Mouse (Mus musculus): ENCODE results near the gene Mtif2. TPM values are rescaled to one million over a fixed set of nuclear protein-coding genes. Genes with fewer than 3 reads are reported as not detected.
"Not testable (repeated sequence)": the region's sequence is repeated elsewhere in the genome, so short reads cannot be mapped to it uniquely, and the experiment has no call there.

The Mtif2 gene
- total RNA-seq (2018; cell fraction: chromatin; rRNA removed): 10 to 100 TPM; 15.8 to 94.2 (median 65.4) TPM
- 10 to 100 TPM; 10.5 to 24.6 (median 21.6) TPM for total RNA-seq (2018; cell fraction: cytosol; rRNA removed)
- total RNA-seq (2018; cell fraction: nucleus; rRNA removed): 10 to 100 TPM; 14.1 to 64.9 (median 42.9) TPM
- 21.0 to 31.8 TPM (median 21.2 TPM) in 3 replicates for polyA plus RNA-seq (2018)

- peaks cover 15% of the 10 kb centered on the region for H3K36me3 ChIP-seq (ENCODE audit: inconsistent target)
- peak within 1 kb of the TSS; percentile 57 for H3K27ac ChIP-seq
- WGBS (ENCODE audit: missing documents): 4% methylated on average over 46 of the region's 47 CpGs
- H3K4me3 ChIP-seq (ENCODE audit: inconsistent target): peak within 1 kb of the TSS; percentile 82
- peaks cover 26% of the 10 kb centered on the region for H3K79me2 ChIP-seq (ENCODE audit: inconsistent target)
These were observed at the start of gene Mtif2 for GRCm38 (mm10) chr11:29525988-29526794. Gene Mtif2, plus strand, starts transcription at chr11:29526408.

- no peak overlapping the region for H3K27ac ChIP-seq
- 0 out of 2 replicates have a peak, but pooled peaks cover 5% of the 10 kb centered on the region for H3K36me3 ChIP-seq (ENCODE audit: inconsistent target)
- WGBS (ENCODE audit: missing documents): 94% methylated on average over 1 of the region's 1 CpGs
- H3K4me3 ChIP-seq (ENCODE audit: inconsistent target): no peak overlapping the region
- no peaks in the 10 kb centered on the region for H3K79me2 ChIP-seq (ENCODE audit: inconsistent target)
These were observed 33.1 kb upstream of the Mtif2 start for GRCm38 (mm10) chr11:29493135-29493534.

- H3K36me3 ChIP-seq (ENCODE audit: inconsistent target): 0 out of 2 replicates have a peak, but pooled peaks cover 2% of the 10 kb centered on the region
- WGBS (ENCODE audit: missing documents): 13% methylated on average over 3 of the region's 3 CpGs
These were observed 29.2 kb upstream of the Mtif2 start for GRCm38 (mm10) chr11:29496962-29497361.

GRCm38 (mm10) chr11:29503948-29504893, 22.0 kb upstream of the Mtif2 start:
- Histone ChIP-seq H3K4me3 (ENCODE audit: inconsistent target) (no peak overlapping the region), H3K36me3 (ENCODE audit: inconsistent target) (peaks cover 16% of the 10 kb centered on the region; the same call in 1 of the 2 replicates), H3K27ac (no peak overlapping the region), H3K79me2 (ENCODE audit: inconsistent target) (no peaks in the 10 kb centered on the region)
- 95% methylated on average over 10 of the region's 10 CpGs for WGBS (ENCODE audit: missing documents)

More at GRCm38 (mm10) chr11:29496962-29497361, 29.2 kb upstream of the Mtif2 start:
- H3K4me3 ChIP-seq (ENCODE audit: inconsistent target): no peak overlapping the region
- H3K79me2 ChIP-seq (ENCODE audit: inconsistent target): no peaks in the 10 kb centered on the region
- H3K27ac ChIP-seq: peak overlapping the region; percentile 38

- Histone ChIP-seq H3K4me3 (ENCODE audit: inconsistent target) (no peak overlapping the region), H3K79me2 (ENCODE audit: inconsistent target) (no peaks in the 10 kb centered on the region), H3K27ac (no peak overlapping the region), H3K36me3 (ENCODE audit: inconsistent target) (peaks cover 16% of the 10 kb centered on the region; the same call in 1 of the 2 replicates)
- 57% methylated on average over 2 of the region's 2 CpGs for WGBS (ENCODE audit: missing documents)
These were observed 21.1 kb upstream of the Mtif2 start for GRCm38 (mm10) chr11:29504899-29505625.

- 100% methylated on average over 1 of the region's 1 CpGs for WGBS (ENCODE audit: missing documents)
- H3K4me3 ChIP-seq (ENCODE audit: inconsistent target): no peak overlapping the region
- H3K27ac ChIP-seq: no peak overlapping the region
- H3K36me3 ChIP-seq (ENCODE audit: inconsistent target): peaks cover 11% of the 10 kb centered on the region; the same call in 1 of the 2 replicates
- H3K79me2 ChIP-seq (ENCODE audit: inconsistent target): peaks cover 20% of the 10 kb centered on the region
These were observed 16.8 kb upstream of the Mtif2 start for GRCm38 (mm10) chr11:29509421-29509820.

GRCm38 (mm10) chr11:29512818-29513535, 13.2 kb upstream of the Mtif2 start:
- no peak overlapping the region for H3K27ac ChIP-seq
- H3K36me3 ChIP-seq (ENCODE audit: inconsistent target): 0 out of 2 replicates have a peak, but pooled peaks cover 7% of the 10 kb centered on the region
- peaks cover 22% of the 10 kb centered on the region for H3K79me2 ChIP-seq (ENCODE audit: inconsistent target)
- 81% methylated on average over 4 of the region's 4 CpGs for WGBS (ENCODE audit: missing documents)
- H3K4me3 ChIP-seq (ENCODE audit: inconsistent target): no peak overlapping the region

GRCm38 (mm10) chr11:29514325-29514681, 11.9 kb upstream of the Mtif2 start:
- under 1% methylated on average over 10 of the region's 10 CpGs for WGBS (ENCODE audit: missing documents)
- peaks cover 22% of the 10 kb centered on the region for H3K79me2 ChIP-seq (ENCODE audit: inconsistent target)
- H3K4me3 ChIP-seq (ENCODE audit: inconsistent target): peak overlapping the region; percentile 90
- peak overlapping the region; percentile 87 for H3K27ac ChIP-seq
- 0 out of 2 replicates have a peak, but pooled peaks cover 7% of the 10 kb centered on the region for H3K36me3 ChIP-seq (ENCODE audit: inconsistent target)

- Histone ChIP-seq H3K4me3 (ENCODE audit: inconsistent target) (peak within 1 kb of the TSS; percentile 90), H3K79me2 (ENCODE audit: inconsistent target) (peaks cover 22% of the 10 kb centered on the region), H3K36me3 (ENCODE audit: inconsistent target) (0 out of 2 replicates have a peak, but pooled peaks cover 7% of the 10 kb centered on the region), H3K27ac (peak within 1 kb of the TSS; percentile 87)
- under 1% methylated on average over 40 of the region's 40 CpGs for WGBS (ENCODE audit: missing documents)
These were observed 11.4 kb upstream of the Mtif2 start, which contains the start of gene Prorsd1 for GRCm38 (mm10) chr11:29514682-29515412. Gene Prorsd1, minus strand, starts transcription at chr11:29515033.

GRCm38 (mm10) chr11:29538201-29538600, 12.0 kb downstream of the Mtif2 start:
- H3K79me2 ChIP-seq (ENCODE audit: inconsistent target): no peaks in the 10 kb centered on the region
- H3K4me3 ChIP-seq (ENCODE audit: inconsistent target): no peak overlapping the region
- WGBS (ENCODE audit: missing documents): no CpG with 5 or more reads among the region's 1 CpGs
- peaks cover 68% of the 10 kb centered on the region for H3K36me3 ChIP-seq (ENCODE audit: inconsistent target)
- H3K27ac ChIP-seq: no peak overlapping the region

- H3K79me2 ChIP-seq (ENCODE audit: inconsistent target): peaks cover 25% of the 10 kb centered on the region
- H3K36me3 ChIP-seq (ENCODE audit: inconsistent target): peaks cover 38% of the 10 kb centered on the region
- H3K27ac ChIP-seq: no peak overlapping the region
- WGBS (ENCODE audit: missing documents): 100% methylated on average over 3 of the region's 3 CpGs
- no peak overlapping the region for H3K4me3 ChIP-seq (ENCODE audit: inconsistent target)
These were observed 18.2 kb downstream of the Mtif2 start for GRCm38 (mm10) chr11:29544225-29544945.

GRCm38 (mm10) chr11:29545150-29545752, 19.0 kb downstream of the Mtif2 start:
- H3K4me3 ChIP-seq (ENCODE audit: inconsistent target): not testable (repeated sequence)
- WGBS (ENCODE audit: missing documents): 90% methylated on average over 2 of the region's 4 CpGs

More at GRCm38 (mm10) chr11:29545150-29545752, 19.0 kb downstream of the Mtif2 start:
- not testable (repeated sequence) for H3K27ac ChIP-seq
- H3K79me2 ChIP-seq (ENCODE audit: inconsistent target): peaks cover 25% of the 10 kb centered on the region
- H3K36me3 ChIP-seq (ENCODE audit: inconsistent target): peaks cover 34% of the 10 kb centered on the region
